Mouse (Mus musculus) cerebellum, postnatal 36 days (tissue): ENCODE data around the gene Iqsec1.
"Not testable (repeated sequence)": the region's sequence is repeated elsewhere in the genome, so short reads cannot be mapped to it uniquely, and the experiment has no call there.

ENCODE experiments used
- DNase-seq, 2 experiments: peaks; one replicate each; pipeline ENCODE4 v3.0.0; 2021 to 2022; ENCODE audit warnings: mixed read lengths in 2 of 2

Iqsec1 gene

DNA sequence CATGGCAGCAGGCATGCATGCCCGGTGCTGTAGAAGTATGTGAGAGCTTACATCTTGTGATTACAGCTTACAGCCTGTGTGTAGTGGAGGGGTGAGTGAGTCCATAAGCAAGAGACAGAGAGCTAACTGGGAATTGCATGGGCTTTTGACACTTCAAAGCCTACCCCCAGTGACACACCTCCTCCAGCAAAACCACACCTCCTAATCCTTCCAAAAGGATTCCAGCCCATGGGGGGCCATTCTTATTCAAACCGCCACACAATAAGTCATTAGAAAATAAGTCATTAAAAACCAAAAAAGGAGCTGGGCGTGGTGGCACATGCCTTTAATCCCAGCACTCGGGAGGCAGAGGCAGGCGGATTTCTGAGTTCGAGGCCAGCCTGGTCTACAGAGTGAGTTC lies 340.1 kb downstream of the Iqsec1 start:
- DNase-seq = no peak

DNA sequence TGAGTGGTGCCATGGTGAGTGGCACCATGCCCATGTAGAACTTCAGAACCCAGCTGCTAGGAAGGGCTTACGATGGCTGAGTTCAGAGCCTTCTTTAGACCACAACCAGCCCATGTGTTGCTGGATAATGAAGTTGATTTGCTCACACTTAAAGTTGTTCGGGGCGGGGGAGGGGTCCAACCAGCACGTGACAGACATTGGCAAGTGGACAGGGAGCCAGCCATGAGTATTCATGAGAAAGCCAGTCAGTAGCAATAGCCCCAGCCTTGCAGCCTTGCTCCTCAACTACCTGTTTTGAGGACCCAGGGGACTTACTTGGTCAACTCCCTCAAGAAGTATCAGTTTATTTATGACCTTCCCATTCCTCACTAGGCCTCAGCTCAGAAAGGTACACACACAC lies 343.5 kb downstream of the Iqsec1 start:
- no peak for DNase-seq

DNA sequence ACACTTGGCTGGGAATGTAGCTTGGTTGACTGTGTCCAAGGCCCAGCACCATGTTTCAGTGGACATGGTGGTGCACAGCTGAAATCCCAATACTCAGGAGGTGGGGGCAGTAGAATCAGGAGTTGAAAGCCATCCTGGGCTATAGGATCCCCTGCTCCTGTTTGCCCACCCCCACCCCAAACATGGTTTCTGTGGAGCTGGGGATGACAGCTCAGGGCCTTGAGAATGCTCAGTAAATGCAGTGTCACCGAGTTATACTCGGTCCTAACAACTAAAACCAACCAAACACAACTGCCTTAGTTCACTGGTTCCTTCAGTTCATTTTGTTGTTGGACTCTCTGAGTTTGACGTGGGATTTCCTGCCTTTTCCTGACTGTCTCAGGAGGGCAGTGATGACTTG lies 345.4 kb downstream of the Iqsec1 start:
- no peak for DNase-seq

DNA sequence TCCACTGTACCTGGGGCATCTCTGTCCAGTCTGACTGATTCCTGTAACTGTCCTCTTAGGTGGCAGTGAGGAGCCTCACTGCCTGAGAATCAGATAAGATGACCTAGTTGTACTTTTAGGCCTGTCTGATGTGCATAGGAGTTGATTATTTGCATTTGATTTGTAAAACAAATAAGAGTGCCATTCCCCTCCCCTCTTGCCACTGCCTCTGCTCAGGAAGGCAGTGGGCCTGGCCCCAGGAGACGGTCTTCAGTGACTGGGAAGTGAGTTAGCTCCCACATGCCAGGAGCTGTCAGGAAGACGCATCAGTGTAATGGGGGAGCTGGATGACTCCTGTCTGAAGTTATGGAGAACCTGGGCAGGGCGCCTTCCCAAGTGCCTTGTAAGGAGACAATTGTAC lies 352.9 kb downstream of the Iqsec1 start:
- no peak for DNase-seq

DNA sequence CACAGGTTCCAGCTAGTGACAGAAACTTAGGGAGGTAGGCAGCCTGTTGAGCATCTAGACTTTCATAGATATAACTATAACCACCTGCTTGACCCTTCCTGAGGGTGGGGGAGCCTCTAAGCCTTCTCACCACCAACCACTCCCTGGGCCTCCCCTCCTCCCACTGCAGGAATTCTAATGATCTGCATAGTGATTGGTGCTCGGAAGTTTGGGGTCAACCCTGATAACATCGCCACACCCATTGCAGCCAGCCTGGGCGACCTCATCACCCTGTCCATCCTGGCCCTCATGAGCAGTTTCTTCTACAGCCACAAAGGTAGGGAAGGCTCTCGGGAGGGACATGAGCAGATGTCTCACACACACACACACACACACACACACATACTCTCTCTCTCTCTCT lies 353.4 kb downstream of the Iqsec1 start:
- no peak for DNase-seq

DNA sequence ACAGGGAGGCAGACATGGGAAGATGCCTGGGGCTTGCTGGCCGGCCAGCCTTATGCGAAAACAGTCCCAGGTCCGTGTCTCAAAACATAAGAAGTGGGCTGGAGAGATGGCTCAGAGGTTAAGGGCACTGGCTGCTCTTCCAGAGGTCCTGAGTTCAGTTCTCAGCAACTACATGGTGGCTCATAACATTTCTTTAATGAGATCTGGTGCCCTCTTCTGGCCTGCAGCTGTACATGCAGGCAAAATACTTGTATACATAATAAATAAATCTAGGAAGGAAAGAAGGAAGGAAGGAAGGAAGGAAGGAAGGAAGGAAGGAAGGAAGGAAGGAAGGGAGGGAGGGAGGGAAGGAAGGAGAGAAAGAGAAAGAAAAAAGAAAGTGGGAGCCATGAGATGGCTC lies 356.0 kb downstream of the Iqsec1 start:
- not testable (repeated sequence) for DNase-seq

DNA sequence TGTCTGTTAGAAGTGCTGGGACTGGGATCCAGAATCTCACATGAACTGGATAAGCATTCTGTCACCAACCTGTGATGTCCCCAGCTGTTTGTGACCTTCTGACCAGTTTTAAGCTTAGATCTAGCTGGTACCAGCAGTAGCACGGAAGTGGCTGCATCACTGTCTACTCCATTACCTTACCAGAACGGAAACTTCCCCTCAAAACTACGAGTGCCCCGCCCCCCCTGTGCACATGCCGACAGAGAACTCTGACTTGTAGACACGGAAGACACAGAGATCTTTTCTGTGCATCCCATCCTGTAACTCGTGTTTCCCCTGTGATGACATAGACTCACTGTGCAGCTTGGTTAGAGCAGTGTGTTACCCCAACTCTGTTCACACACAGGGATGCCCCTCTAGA lies 358.1 kb downstream of the Iqsec1 start:
- no peak for DNase-seq

DNA sequence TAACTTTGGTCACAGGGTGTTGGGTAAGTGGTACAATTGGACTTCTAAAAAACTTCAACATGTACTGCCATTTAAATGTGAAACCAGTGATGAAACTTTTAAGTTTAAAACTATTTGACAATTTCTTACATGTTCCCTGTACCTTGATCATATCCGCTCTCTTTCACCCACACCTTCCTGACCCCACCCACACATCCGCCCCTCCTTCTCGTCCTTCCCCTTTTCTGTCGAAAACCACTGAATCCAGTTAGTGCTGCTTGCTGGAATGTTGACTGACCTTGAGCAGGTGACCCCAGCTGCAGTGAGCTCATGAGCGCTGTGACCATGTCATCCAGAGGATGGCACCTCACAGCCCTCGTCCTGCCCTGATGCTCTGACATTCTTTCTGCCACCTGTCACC lies 359.0 kb downstream of the Iqsec1 start:
- DNase-seq = no peak

DNA sequence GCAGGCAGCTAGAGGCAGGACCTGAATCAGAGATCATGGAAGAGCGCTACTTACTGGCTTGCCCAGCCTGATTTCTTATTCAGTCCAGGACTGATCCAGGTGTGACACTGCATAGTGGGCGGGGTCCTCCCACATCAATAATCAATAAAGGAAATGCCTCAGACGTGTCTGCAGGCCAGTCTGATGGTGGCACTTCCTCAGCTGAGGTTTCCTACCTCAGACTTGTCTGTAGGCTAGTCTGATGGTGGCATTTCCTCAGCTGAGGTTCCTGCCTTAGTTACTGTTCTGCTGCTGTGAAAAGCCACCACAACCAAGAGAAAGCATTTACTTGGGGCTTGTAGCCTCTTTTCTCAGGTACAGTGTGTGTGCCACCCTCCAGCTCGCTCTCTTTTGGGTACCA lies 360.9 kb downstream of the Iqsec1 start:
- DNase-seq = no peak

DNA sequence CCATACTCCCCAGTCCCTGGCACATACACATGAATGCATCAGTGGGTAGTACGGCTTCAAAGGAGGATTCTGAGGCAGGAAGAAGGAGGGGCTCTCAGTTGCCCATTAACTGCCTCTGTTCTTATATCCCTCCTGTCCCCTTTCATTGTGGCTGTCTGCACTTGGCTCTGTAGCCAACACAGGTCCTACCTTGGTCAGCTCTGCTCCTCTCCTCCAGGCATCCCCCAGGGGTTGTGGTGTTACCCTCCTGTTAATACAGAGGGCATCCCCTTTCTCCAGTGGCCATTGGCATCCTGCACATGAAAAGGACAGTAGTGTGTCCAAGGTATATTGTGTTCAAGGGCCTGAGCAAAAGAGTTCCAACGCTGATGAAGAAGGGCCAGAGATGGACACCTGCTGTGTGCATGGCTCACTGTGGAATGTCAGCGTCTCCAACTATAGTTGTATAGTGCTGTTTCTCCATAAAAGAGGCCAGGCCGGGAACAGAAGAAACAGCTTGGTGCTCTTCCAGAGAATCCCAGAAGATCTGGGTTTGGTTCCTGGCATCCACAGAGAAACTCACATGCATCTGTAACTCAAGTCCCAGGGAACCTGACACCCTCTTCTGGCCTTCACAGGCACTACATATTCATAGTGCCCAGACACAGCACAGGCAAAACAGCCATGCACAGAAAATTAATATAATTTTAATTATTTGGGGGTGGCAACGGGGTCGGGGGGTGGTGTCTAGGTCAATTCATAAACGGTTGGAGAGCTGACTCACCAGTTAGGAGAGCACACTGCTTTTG lies 363.1 kb downstream of the Iqsec1 start:
- no peak for DNase-seq

DNA sequence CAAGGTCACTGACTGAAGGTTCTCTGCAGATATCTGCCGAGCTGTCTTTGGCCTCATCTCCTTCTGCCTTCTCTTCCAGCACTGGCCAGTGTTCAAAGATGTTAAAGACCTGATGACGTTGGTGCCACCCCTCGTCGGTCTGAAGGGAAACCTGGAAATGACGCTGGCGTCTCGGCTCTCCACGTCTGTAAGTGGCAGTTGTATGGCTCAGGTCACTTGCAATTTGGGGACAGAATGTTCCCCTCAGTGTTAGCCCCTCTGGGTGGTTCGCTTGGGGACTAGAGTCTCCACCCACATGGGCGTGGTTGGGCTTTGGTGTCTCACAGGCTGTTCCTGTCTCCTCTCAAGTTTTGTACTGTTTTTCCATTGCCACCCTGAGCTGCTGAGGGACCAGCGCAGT lies 363.8 kb downstream of the Iqsec1 start:
- DNase-seq = no peak

DNA sequence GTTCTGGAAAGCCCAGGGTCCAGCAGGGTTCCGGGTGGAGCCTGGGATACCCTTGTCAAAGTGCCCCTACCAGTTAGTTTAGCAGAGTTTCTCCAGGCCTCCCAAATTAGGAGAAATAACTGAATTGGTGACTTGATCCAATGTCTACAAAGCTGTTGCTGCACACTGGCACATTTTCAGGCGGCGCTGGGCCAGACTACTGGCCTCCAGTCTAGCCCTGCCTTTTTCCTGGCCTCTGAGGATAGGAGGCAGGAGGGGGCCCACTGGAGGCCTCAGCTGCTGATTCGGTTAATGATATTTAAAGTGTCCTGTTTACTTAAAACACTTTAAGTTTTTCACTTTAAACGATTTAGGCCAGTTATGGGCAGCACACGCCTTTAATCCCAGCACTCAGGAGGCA lies 364.3 kb downstream of the Iqsec1 start:
- no peak for DNase-seq

DNA sequence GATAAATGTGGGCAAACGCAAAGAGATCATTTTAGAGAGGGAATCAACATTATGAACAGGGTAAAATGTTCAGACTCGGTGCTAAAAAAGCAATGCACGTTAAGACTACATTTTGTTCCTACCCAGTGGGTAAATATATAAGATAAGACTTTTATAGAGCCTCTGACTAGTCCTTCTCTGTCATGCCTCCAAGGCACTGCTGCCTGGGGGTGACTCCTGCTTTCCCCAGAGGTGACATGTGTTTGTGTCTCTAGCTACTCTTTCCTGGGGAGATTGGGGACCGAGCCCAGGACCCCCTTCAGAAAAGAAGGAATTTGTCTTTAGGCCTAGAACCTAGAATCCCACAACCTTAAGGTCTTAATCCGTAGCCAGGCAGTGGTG lies 365.0 kb downstream of the Iqsec1 start:
- no peak for DNase-seq

DNA sequence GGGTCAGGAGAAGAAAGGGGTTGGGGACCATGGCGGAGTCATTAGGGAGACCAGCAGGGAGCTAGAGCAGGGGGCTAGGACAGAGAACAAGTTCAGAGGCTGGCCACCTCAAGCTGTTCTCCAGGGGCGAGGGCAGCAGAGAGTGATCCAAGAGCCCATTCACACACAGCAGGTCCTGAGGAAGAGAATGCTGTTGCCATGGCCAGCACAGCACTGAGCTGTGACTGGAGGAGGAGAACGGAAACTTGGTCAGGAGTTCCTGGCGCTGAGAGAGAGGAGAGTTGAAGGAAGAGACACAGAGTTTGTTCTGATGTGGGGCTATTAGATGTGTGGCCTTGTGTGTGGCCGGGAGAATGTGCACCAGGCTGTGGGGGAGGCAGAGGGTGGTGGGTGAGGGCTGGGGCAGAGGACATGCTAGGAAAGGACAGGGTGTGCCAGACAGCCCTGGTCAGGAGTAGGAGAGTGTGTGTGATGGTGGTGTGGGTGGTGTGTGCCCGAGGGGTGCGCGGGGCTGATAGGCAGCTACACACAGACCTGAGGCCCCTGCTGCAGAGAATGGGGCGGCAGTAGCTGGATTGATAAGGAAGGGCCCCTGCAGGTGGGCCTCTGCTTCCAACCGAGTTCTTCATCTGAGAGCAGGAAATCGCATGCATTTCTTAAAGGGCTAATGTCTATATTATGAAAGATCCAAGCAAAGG lies 365.6 kb downstream of the Iqsec1 start:
- DNase-seq = no peak

DNA sequence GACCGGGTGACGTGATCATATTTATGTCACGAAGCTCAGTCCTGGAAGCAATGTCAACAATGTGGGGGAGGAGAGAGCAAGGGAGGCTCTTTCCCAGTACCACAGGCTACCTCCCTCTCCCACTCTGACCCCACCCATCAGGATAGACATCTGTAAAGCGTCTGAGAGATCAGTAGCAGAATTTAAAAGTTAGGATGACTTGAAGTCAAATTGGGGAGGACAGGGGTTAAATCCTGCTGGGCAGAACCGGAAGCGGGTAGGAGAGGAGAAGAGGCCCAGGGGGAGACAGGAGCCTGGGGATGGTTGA lies 366.9 kb downstream of the Iqsec1 start:
- DNase-seq = no peak

DNA sequence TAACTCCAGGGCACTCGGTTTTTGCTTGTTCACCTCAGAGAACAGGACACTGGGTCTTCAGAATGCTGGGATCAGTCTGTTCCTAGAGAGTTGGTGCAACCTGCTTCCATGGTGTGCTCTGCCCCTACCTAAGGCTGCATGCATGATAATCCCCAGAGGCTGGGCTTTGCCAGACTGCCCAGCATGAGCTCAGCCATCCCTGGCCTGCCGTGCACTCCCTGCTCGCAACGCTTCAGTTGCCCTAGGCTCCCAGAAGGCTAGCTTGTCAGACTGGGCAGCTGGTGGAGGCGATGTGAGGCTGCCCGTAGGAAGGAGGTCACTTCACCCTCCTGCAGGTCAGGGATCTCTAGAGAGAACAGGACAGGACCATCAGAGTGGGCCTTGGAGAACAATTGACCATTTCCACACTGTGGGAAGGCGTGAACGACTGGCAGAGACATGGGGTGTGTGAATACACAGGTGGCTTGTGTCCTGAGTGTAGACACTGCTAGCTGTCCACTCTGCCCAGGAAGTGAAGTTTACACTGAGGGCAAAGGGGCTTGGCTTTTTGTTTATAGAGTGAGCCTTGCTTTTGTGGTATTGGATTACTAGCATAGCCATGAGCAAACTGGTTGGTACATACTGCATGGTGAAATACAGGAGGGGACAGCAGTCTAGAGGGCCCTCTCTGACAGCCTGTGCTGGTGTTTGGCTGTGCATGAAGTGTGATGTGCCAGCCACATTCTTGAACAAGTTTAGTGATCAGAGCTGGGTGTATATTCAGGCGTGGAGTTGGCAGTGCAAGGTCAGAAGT lies 367.5 kb downstream of the Iqsec1 start:
- no peak for DNase-seq

DNA sequence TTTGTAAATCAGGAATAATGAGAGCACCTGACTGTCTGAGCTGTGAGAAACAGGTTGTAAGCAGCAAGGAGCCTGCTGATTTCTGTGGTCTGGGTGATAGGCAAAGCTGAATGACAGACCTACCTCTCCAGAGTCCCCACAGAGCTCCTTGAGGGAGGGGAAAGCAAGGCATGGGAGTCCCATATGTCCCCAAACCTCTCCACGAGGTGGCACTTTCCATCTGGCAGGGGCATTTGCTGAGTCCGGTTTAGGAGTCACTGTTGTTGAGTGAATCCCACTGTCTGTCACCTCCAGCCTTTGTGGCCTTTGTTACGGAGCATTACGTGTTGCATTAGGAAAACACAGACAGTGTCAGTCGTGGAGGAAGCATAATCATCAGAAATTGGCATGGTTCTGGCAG lies 368.5 kb downstream of the Iqsec1 start:
- no peak for DNase-seq

DNA sequence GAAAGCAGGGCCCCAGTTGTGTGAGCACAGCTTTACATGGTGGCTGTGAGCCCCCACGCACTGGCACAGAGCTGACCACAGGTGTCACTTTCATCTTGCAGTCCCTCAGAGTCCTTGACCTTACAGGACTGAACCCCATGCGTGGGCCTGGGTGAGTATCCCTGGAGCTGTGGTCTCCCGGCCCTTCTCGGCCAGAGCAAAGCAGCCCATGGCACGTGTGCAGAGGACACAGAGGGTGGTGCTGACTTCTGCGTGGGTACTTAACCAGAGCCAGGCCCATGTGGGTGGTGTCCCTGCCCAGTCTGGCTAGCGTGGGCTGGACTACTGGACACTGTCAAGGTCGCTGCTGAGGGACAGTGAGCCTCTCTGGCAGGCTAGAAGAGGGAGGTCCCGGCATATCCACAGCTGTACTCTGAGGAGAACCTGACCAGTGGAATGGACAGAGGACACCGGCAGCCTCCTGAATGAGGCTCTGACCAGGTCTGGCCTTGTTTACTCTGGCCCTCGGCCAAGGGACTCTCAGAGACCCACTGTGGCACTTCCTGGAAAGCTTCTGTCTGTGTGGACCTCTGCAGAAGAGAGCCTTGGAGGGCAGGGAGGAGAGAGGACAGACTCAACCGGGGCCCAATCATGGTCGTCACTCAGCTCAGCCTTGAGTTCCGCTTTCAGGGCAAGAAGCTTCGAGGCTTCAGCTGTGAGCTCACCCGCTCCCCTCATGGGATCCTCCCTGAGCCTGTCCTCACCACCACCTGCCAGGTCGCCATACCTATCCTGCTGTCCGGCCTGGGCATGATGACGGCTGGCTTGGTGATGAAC lies 369.5 kb downstream of the Iqsec1 start:
- no peak for DNase-seq

DNA sequence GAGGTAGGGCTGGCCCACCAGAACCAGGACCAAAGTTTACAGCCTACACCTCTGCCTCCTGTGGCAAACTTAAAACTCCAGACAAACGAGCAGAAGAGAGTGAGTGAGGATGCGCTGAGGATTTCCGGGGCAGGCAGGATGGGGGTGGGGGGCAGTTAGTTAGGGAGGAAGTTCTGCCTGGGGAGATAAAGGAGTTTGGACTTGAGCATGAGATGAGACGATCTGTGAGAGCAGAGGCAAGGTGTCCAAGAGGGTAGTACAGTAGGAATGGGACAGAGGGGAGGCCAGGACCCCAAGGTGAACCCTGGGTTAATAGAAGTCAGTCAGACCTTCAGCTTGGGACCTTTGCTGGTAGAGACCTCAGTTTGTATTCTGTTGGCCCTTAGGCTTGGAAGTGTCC lies 370.2 kb downstream of the Iqsec1 start:
- DNase-seq = no peak

DNA sequence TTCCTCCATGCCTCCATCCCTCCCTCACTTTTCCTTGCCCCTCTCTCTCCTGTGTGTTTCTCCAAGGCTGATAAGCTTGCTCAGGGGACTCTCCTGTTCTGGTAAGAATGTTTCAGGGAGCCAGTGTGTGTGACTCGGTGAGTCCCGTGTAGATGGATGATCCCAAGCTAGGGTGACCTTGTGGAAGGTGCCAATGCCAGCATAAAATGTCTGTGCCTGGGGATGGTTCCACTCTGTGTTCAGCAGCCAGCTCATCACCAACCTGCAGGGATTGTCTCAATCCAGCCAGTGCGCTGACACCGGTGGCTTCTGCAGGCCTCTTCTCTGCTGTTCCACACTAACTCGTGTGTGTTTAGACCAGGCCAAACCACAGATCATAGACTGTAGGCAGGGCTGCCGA lies 372.0 kb downstream of the Iqsec1 start:
- no peak for DNase-seq

DNA sequence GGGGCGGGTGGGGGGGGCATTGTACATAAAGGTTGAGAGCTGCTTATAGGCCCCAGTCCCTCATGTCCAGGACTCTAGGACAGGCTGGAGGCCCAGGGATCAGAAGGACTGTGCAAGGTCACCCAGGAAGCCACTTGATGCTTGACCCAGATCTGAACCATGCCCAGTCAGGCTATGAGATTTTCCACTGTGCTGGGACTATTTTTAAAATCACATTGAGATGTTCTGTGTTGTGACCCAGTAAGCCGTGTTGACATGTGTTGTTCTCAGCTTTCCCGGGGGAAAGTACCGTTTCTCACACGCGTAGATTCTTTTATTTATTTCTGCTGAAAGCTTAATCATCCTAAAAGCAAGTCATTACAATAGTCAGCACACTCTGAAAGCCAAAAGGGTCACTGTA lies 372.5 kb downstream of the Iqsec1 start:
- no peak for DNase-seq

DNA sequence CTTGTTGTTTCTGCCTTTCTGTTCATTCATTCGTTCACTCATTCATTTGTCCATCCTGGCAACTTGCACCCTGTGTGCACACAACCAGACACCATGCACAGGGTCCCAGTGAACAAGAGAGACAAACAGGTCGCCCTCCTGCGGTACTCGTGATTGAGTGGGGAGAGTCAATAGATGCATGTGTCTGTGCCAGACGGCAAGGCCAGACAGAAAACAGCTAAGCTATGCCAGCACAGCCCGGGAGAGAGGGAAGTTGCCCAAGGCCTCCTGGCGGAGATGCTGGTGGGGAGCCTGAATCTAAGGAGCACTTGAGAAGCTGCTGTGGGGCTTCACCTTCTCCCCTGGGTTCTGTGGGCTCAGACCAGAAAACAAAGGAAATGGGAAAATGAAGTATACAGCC lies 373.1 kb downstream of the Iqsec1 start:
- DNase-seq = no peak

DNA sequence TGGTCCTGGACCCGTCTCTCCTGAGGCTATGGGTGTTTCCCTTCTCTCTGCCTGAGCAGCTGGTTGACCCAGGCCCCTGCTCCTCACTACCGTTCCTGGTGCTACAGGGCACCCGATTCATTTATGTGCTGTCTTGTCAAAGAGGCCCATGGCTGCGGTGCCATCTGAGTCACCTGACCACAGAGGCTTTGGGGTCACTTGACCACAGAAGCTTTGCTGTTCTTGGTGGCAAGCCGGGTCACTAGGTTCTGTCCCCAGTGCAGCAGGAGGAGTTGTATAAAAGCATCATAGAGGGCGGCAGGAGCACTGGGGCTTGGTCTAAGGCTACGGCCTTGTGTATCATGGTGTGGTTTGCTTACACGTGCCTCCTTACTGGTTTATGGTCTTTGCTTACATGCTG lies 375.2 kb downstream of the Iqsec1 start:
- no peak for DNase-seq
